Mouse (Mus musculus) CH12.LX (cell line): Measurements from ENCODE around the gene A630001G21Rik. TPM values are rescaled to one million over a fixed set of nuclear protein-coding genes. Genes with fewer than 3 reads are reported as not detected.
A peak's percentile ranks its signal among the peaks of the same experiment; 100 is the strongest.

ENCODE experiments used
- DNase-seq: peaks from one replicate; pipeline ENCODE4 v3.0.0-alpha.2; 2013; ENCODE audit errors: extremely low read depth
- H3K27ac ChIP-seq: 2 replicates; pipeline ENCODE4 v1.5.1; 2012; ENCODE audit warnings: low read depth, mild to moderate bottlenecking, control low read depth, moderate library complexity; ENCODE audit not compliant: insufficient read depth
- H3K27me3 ChIP-seq: replicated peaks from 2 replicates; pipeline ENCODE3; 2012; ENCODE audit warnings: inconsistent platforms
- H3K36me3 ChIP-seq, 2 experiments: replicated peaks in 1 of 2; 2 replicates each; pipeline versions ENCODE3 to v1.6.1; 2012; ENCODE audit warnings: inconsistent platforms in 1 of 2, low read length in 1 of 2, mild to moderate bottlenecking in 1 of 2, mixed read lengths in 1 of 2, moderate library complexity in 1 of 2; ENCODE audit not compliant: control insufficient read depth in 1 of 2, insufficient read depth in 1 of 2
- H3K4me1 ChIP-seq, 2 experiments: 2 replicates each; pipeline ENCODE4 v1.6.1; 2012; ENCODE audit warnings: inconsistent platforms in 1 of 2, moderate library complexity in 1 of 2; ENCODE audit not compliant: insufficient read depth in 2 of 2, control insufficient read depth in 1 of 2
- H3K4me2 ChIP-seq: 2 replicates; pipeline ENCODE4 v1.6.1; 2012; ENCODE audit warnings: low read depth, mild to moderate bottlenecking, control low read depth; ENCODE audit not compliant: poor library complexity, insufficient read depth, severe bottlenecking
- H3K4me3 ChIP-seq, 3 experiments: fragments of 150-350 bp in 1 of 3; sonication (generic) in 1 of 3; replicated peaks in 1 of 3; 2 replicates each; pipeline versions ENCODE3 to v1.5.1; 2011 to 2012; ENCODE audit warnings: low read depth in 2 of 3, low read length in 2 of 3, mild to moderate bottlenecking in 2 of 3, moderate library complexity in 2 of 3, control low read depth in 1 of 3, improper control_type of control experiment in 1 of 3, inconsistent platforms in 1 of 3, mixed read lengths in 1 of 3; ENCODE audit not compliant: poor library complexity in 1 of 3
- H3K79me2 ChIP-seq: replicated peaks from 2 replicates; pipeline ENCODE4 v1.6.1; 2012; ENCODE audit warnings: mild to moderate bottlenecking, moderate library complexity; ENCODE audit not compliant: control insufficient read depth, poor library complexity, insufficient read depth, severe bottlenecking; ENCODE audit errors: extremely low read depth
- H3K9ac ChIP-seq: 2 replicates; pipeline ENCODE4 v1.6.1; 2012; ENCODE audit warnings: low read depth, mild to moderate bottlenecking, control low read depth, moderate library complexity; ENCODE audit not compliant: insufficient read depth
- H3K9me3 ChIP-seq: replicated peaks from 2 replicates; pipeline ENCODE3; 2012; ENCODE audit warnings: low read length, inconsistent platforms, mixed read lengths
- BHLHE40 ChIP-seq: IDR thresholded peaks from 2 replicates; pipeline ENCODE4 v1.6.1; 2011; ENCODE audit warnings: mild to moderate bottlenecking, low read depth, low read length, improper control_type of control experiment
- CHD2 ChIP-seq: IDR thresholded peaks from 2 replicates; pipeline ENCODE4 v1.6.1; 2011; ENCODE audit warnings: low read length, improper control_type of control experiment
- CTCF ChIP-seq, 2 experiments: IDR thresholded peaks in 1 of 2; conservative IDR thresholded peaks in 1 of 2; 2 replicates each; pipeline ENCODE4 v1.5.1; 2011 to 2012; ENCODE audit warnings: low read depth in 2 of 2, low read length in 2 of 2, improper control_type of control experiment in 1 of 2, inconsistent platforms in 1 of 2, mild to moderate bottlenecking in 1 of 2, moderate library complexity in 1 of 2
- E2F4 ChIP-seq: IDR thresholded peaks from 2 replicates; pipeline ENCODE4 v1.6.1; 2011; ENCODE audit warnings: low read depth, low read length, improper control_type of control experiment; ENCODE audit not compliant: insufficient replicate concordance
- EP300 ChIP-seq: IDR thresholded peaks from 2 replicates; pipeline ENCODE4 v1.6.1; 2011; ENCODE audit warnings: low read length, improper control_type of control experiment
- ETS1 ChIP-seq: conservative IDR thresholded peaks from 2 replicates; pipeline ENCODE4 v1.6.1; 2012; ENCODE audit warnings: low read depth, mild to moderate bottlenecking, inconsistent platforms, low read length, improper control_type of control experiment, moderate library complexity
- GABPA ChIP-seq: IDR thresholded peaks from 2 replicates; pipeline ENCODE4 v1.6.1; 2012; ENCODE audit warnings: low read depth, low read length, improper control_type of control experiment, inconsistent platforms; ENCODE audit not compliant: insufficient replicate concordance
- HCFC1 ChIP-seq: IDR thresholded peaks from 2 replicates; pipeline ENCODE4 v1.6.1; 2012; ENCODE audit warnings: low read depth, mild to moderate bottlenecking, inconsistent platforms, low read length, improper control_type of control experiment
- IRF4 ChIP-seq: IDR thresholded peaks from 2 replicates; pipeline ENCODE4 v1.6.1; 2014; ENCODE audit warnings: low read depth, mild to moderate bottlenecking, inconsistent platforms, low read length, improper control_type of control experiment
- JUN ChIP-seq: IDR thresholded peaks from 2 replicates; pipeline ENCODE4 v1.6.1; 2011; ENCODE audit warnings: low read depth, mild to moderate bottlenecking, low read length, improper control_type of control experiment, moderate library complexity; ENCODE audit not compliant: insufficient read depth
- JUND ChIP-seq: conservative IDR thresholded peaks from 2 replicates; pipeline ENCODE4 v1.6.1; 2011; ENCODE audit warnings: low read depth, low read length, improper control_type of control experiment
- MAFK ChIP-seq: IDR thresholded peaks from 2 replicates; pipeline ENCODE4 v1.6.1; 2011; ENCODE audit warnings: low read length, improper control_type of control experiment; ENCODE audit not compliant: insufficient replicate concordance
- MAX ChIP-seq: IDR thresholded peaks from 2 replicates; pipeline ENCODE4 v1.6.1; 2011; ENCODE audit warnings: low read length, improper control_type of control experiment
- MAZ ChIP-seq: IDR thresholded peaks from 2 replicates; pipeline ENCODE4 v1.6.1; 2012; ENCODE audit warnings: low read depth, mild to moderate bottlenecking, inconsistent platforms, low read length, improper control_type of control experiment, moderate library complexity
- MEF2A ChIP-seq: IDR thresholded peaks from 2 replicates; pipeline ENCODE4 v1.6.1; 2014; ENCODE audit warnings: low read depth, mild to moderate bottlenecking, inconsistent platforms, low read length, improper control_type of control experiment, borderline replicate concordance
- MXI1 ChIP-seq: IDR thresholded peaks from 2 replicates; pipeline ENCODE4 v1.6.1; 2011; ENCODE audit warnings: mild to moderate bottlenecking, low read depth, low read length, improper control_type of control experiment
- MYC ChIP-seq: IDR thresholded peaks from 2 replicates; pipeline ENCODE4 v1.6.1; 2011; ENCODE audit warnings: low read depth, mild to moderate bottlenecking, improper control_type of control experiment, low read length
- POLR2A ChIP-seq: IDR thresholded peaks from 2 replicates; pipeline ENCODE4 v1.6.1; 2011; ENCODE audit warnings: low read depth, mild to moderate bottlenecking, improper control_type of control experiment, low read length
- POLR2AphosphoS2 ChIP-seq: IDR thresholded peaks from 2 replicates; pipeline ENCODE4 v1.6.1; 2011; ENCODE audit warnings: low read depth, low read length, improper control_type of control experiment
- RAD21 ChIP-seq: IDR thresholded peaks from 2 replicates; pipeline ENCODE4 v1.6.1; 2011; ENCODE audit warnings: low read depth, mild to moderate bottlenecking, low read length, improper control_type of control experiment, moderate library complexity
- RCOR1 ChIP-seq: conservative IDR thresholded peaks from 2 replicates; pipeline ENCODE4 v1.6.1; 2012; ENCODE audit warnings: low read depth, mild to moderate bottlenecking, inconsistent platforms, low read length, improper control_type of control experiment
- SIN3A ChIP-seq: IDR thresholded peaks from 2 replicates; pipeline ENCODE4 v1.6.1; 2012; ENCODE audit warnings: low read length, improper control_type of control experiment, inconsistent platforms
- TBP ChIP-seq: conservative IDR thresholded peaks from 2 replicates; pipeline ENCODE4 v1.6.1; 2011; ENCODE audit warnings: low read depth, low read length, improper control_type of control experiment
- TCF12 ChIP-seq: IDR thresholded peaks from 2 replicates; pipeline ENCODE4 v1.6.1; 2014; ENCODE audit warnings: low read depth, mild to moderate bottlenecking, inconsistent platforms, low read length, improper control_type of control experiment
- UBTF ChIP-seq: IDR thresholded peaks from 2 replicates; pipeline ENCODE4 v1.6.1; 2012; ENCODE audit warnings: low read depth, mild to moderate bottlenecking, inconsistent platforms, low read length, improper control_type of control experiment, moderate library complexity
- USF1 ChIP-seq: IDR thresholded peaks from 2 replicates; pipeline ENCODE4 v1.6.1; 2014; ENCODE audit warnings: low read depth, mild to moderate bottlenecking, inconsistent platforms, low read length, improper control_type of control experiment
- ZC3H11A ChIP-seq: IDR thresholded peaks from 2 replicates; pipeline ENCODE4 v1.6.1; 2012; ENCODE audit warnings: low read depth, mild to moderate bottlenecking, inconsistent platforms, low read length, improper control_type of control experiment
- ZKSCAN1 ChIP-seq: IDR thresholded peaks from 2 replicates; pipeline ENCODE4 v1.6.1; 2012; ENCODE audit warnings: low read depth, inconsistent platforms, low read length, improper control_type of control experiment, borderline replicate concordance
- dilution Hi-C: fragments of 300-500 bp; cut with MboI; formaldehyde crosslinking; loops from 2 replicates; pipeline ENCODE4 v1.14.3; 2020; ENCODE audit warnings: low sequenced_read_pairs; ENCODE audit not compliant: extremely low pct_unique_long_range_greater_than_20kb, extremely low pct_ligation_motif_present
- in situ Hi-C: fragments of 300-500 bp; cut with MboI; formaldehyde crosslinking; loops from 3 replicates; pipeline ENCODE4 v1.14.3; 2019; ENCODE audit warnings: low sequenced_read_pairs, low pct_ligation_motif_present, low pct_unique_long_range_greater_than_20kb, mixed read lengths
- polyA plus RNA-seq: library from polyadenylated mRNA; unstranded; fragments of >175 nt; gene quantifications from 2 replicates; pipeline ENCODE4 v1.2.1, GENCODE M21; 2012; ENCODE audit warnings: low read depth; ENCODE audit not compliant: insufficient read length
- total RNA-seq, 2 experiments: library from RNA; depleted of rRNA; stranded (reverse); fragments of 300-350 nt in 1 of 2; fragments of >200 nt in 1 of 2; gene quantifications; 2 replicates each; pipeline ENCODE4 v1.2.3; 2012 to 2014

The A630001G21Rik gene
- total and polyA plus RNA-seq, 3 experiments, result 55.8 to 151 (median 139) TPM

DNA sequence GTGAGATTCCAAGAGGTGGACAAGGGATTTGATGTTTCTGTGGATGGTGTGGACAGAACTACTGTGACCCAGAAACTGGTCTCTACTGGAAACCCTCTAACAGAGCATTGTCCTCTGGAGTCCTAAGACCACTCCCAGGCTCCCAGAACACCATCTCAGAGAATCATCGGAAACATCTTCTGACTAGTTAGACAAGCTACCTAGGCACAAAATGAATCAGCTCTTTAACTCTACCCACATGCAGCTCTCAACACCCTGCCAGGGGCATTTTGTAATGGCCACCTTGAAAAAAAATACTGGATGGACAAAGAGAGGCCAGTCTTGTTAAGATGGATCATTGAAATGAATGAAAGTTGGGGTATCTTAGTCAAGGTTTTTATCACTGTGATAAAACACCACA lies 72.9 kb downstream of the A630001G21Rik start:
- dilution Hi-C loops, result no loop called here
- no peak for DNase-seq
- Histone ChIP-seq H3K27me3 (no peaks in the 10 kb centered on the region), H3K4me1 (peaks cover 11 to 51% of the 10 kb centered on the region in 2 experiments; a peak in 3 of 4 replicates), H3K4me2 (no peak overlapping the region), H3K79me2 (no peaks in the 10 kb centered on the region), H3K9ac (no peak overlapping the region)
- TF ChIP-seq CTCF (conservative IDR thresholded peaks at IDR 0.05 in 1 of 2, IDR thresholded peaks at IDR 0.05 in 1 of 2; ENCODE audit: low read depth in 2 of 2, low read length in 2 of 2) (no peak), MEF2A (no peak), TCF12 (no peak), IRF4 (peak; percentile 68; the same call in 1 of the 2 replicates), GABPA (no peak), UBTF (no peak), RCOR1 (0 out of 2 replicates have a peak, but pooled peaks have one; percentile 17), MAFK (peak; percentile 31; the same call in 1 of the 2 replicates), MAZ (no peak), BHLHE40 (peak; percentile 60), POLR2A (no peak), JUN (no peak)
- TF ChIP-seq, all 38 proteins: peak for 4
- Histone ChIP-seq H3K9me3 (no peaks in the 10 kb centered on the region), H3K4me3 (no peak overlapping the region), H3K36me3 (peaks cover 0 to 36% of the 10 kb centered on the region in 2 experiments), H3K27ac (no peak overlapping the region)
- in situ Hi-C loops, result no loop called here

DNA sequence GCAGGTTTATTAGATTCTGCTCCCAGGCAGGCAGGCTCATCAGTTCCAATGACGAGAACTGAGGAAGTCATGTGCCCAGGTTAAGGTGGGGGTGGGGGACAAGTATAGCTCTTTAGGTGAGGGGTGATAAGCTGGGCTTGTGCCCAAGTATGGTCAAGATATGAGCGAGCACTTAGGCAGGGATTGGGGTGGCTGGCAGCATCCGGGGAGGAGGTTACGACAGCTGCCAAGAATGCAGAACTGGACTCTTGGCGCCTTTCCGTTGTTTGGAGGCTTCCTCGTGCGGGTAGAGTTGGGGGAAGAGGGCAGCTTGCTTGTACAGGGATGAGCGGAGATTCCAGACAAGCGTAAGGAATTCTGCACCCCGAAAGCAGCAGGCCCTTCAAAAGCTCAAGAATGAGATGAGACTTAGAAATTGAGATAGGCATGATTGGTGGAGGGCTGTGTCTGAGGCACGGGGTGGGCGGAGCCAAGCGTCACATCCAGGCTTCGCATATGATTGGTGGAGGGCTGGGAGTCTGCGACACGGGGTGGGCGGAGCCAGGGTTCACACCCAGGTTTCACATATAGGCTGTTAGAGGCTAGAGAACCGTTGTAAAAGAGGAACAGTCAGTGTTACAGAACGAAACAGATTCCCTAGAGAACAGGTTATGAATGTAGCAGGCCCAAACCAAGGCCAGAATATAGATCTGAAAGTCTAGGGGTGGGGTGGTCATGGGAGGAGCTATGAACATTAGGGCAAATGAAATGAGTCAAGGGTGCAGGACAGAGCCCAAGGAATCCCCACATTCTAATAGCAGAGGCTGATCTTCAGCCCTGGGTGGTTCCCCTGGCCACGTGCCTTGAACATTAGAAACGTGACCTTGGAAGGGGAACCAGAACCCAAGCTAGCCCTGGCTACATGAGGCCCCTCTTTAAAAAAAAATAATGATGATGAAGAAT lies 74.9 kb downstream of the A630001G21Rik start:
- DNase-seq, result peak; percentile 99
- dilution Hi-C loops, result no loop called here
- Histone ChIP-seq H3K4me2 (peak overlapping the region; percentile 60), H3K27ac (peak overlapping the region; percentile 65), H3K9me3 (no peaks in the 10 kb centered on the region), H3K4me1 (peaks cover 11 to 68% of the 10 kb centered on the region in 2 experiments; a peak in 3 of 4 replicates), H3K27me3 (no peaks in the 10 kb centered on the region), H3K36me3 (peaks cover 3 to 46% of the 10 kb centered on the region in 2 experiments), H3K9ac (peak overlapping the region; percentile 42; the same call in 1 of the 2 replicates), H3K4me3 (peak overlapping the region in 2 of 3 experiments; percentile 37 to 43), H3K79me2 (no peaks in the 10 kb centered on the region)
- in situ Hi-C loops, result no loop called here
- TF ChIP-seq IRF4 (peak; percentile 94), POLR2AphosphoS2 (no peak), MYC (peak; percentile 97), SIN3A (0 out of 2 replicates have a peak, but pooled peaks have one; percentile 20), HCFC1 (peak; percentile 28), MEF2A (peak; percentile 82), POLR2A (peak; percentile 71), JUN (peak; percentile 56; the same call in 1 of the 2 replicates), ETS1 (peak; percentile 98), MAX (peak; percentile 96), ZKSCAN1 (no peak), RCOR1 (peak; percentile 93), BHLHE40 (peak; percentile 100), EP300 (peak; percentile 84), RAD21 (no peak), MAZ (peak; percentile 43; the same call in 1 of the 2 replicates), MXI1 (peak; percentile 81), USF1 (peak; percentile 79), JUND (peak; percentile 46; the same call in 1 of the 2 replicates), TBP (peak; percentile 85), E2F4 (no peak), CHD2 (peak; percentile 58; the same call in 1 of the 2 replicates), ZC3H11A (no peak), GABPA (no peak)
